Mouse (Mus musculus) brain, adult 2 months (tissue): ENCODE measurements at regions not wholly inside any gene's neighbourhood (a gene's known extent, or its start where the extent isn't known, plus 50 kb on each side); places are given as distances from the start of the nearest gene placed in this dataset.
A peak's percentile ranks its signal among the peaks of the same experiment; 100 is the strongest.

Experiments used
- DNase-seq: peaks from one replicate; pipeline ENCODE4 v3.0.0; 2011; ENCODE audit warnings: low read depth, low spot score

DNA sequence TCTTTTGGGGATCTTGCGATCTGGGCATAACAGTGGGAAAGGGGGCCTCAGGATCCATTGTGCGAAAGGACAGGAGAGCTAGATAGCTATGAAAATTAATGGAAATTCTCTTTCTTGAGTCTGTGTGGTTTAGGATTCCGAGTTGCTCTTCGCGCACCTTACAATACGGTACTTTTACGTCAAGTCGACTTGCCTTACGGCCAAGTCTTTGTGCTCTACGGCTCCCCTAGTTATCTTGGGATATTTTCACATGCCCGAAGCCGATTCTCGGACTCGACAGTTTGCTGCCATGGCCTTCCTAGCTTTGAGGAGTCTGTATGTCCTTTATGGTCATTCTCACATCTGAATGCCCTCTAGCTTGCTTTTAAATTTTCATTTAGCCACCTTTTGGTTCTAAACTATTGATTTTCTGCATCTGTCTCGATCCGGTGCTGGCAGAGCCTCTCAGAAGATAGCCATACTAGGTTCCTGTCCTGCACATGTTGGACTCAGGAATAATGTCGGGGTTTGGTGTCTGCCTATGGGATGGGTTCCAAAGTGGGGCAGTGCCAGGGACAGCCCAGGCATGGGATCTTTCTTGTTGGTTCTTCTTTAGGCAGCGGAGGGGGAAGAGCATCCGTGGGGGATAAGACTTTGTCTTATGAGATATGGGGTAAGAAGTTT is 109.0 kb upstream of the Olfr1324 start:
- peak; percentile 92 for DNase-seq

DNA sequence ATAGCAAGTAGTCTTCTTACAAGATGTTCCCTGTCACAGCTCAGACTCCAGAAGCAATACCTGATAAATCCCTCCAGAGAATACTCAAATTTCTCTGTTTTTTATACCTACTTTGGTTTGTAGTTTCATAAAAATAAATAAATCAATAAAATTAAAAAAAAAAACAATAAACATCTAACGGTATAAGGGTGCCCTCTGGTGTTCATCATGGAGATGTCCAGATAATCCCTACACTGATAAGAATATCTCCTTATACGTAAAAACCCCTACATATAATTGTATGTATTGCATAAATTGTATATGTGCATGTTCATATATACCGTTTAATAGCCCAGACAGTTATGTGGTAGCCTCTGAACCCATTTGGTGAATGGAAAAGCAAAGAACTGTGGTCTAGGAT is 75.7 kb upstream of the Olfr1324 start:
- no peak for DNase-seq

GRCm38 (mm10) chrX:50501181-50501580 is 72.9 kb upstream of the Olfr1324 start:
- DNase-seq, result peak; percentile 22

GRCm38 (mm10) chrX:50490477-50490967 is 62.2 kb upstream of the Olfr1324 start:
- DNase-seq, result peak; percentile 8
